Mouse (Mus musculus) liver, embryonic 11.5 days (tissue): ENCODE measurements at regions not wholly inside any gene's neighbourhood (a gene's known extent, or its start where the extent isn't known, plus 50 kb on each side); places are given as distances from the start of the nearest gene placed in this dataset.

Source experiments
- ATAC-seq: fragments of 200-750 bp; cut with Nextera tagmentation; replicated peaks from 2 replicates; pipeline ENCODE4 v1.8.0; 2017; ENCODE audit warnings: moderate number of reproducible peaks, mild to moderate bottlenecking, moderate TSS enrichment, moderate library complexity; ENCODE audit not compliant: low FRiP score
- DNase-seq: peaks from one replicate; pipeline ENCODE4 v3.0.0-alpha.2; 2017; ENCODE audit warnings: low spot score
- H3K27ac ChIP-seq: fragments of 300-500 bp; sonication (generic); 2 replicates; pipeline ENCODE4 v1.5.1; 2014; ENCODE audit warnings: mild to moderate bottlenecking, low read depth, low read length, control low read depth
- H3K27me3 ChIP-seq: fragments of 300-500 bp; sonication (generic); replicated peaks from 2 replicates; pipeline ENCODE4 v1.6.1; 2014; ENCODE audit warnings: low read length, mixed read lengths; ENCODE audit not compliant: control insufficient read depth, insufficient read depth
- H3K36me3 ChIP-seq: fragments of 300-500 bp; sonication (generic); 2 replicates; pipeline ENCODE4 v1.6.1; 2014; ENCODE audit warnings: mild to moderate bottlenecking, low read length, moderate library complexity, mixed read lengths; ENCODE audit not compliant: control insufficient read depth, insufficient read depth
- H3K4me1 ChIP-seq: fragments of 300-500 bp; sonication (generic); replicated peaks from 2 replicates; pipeline ENCODE4 v1.6.1; 2014; ENCODE audit warnings: low read length, mixed read lengths; ENCODE audit not compliant: control insufficient read depth, insufficient read depth
- H3K4me2 ChIP-seq: fragments of 300-500 bp; sonication (generic); 2 replicates; pipeline ENCODE4 v1.6.1; 2014; ENCODE audit warnings: mild to moderate bottlenecking, control low read depth, moderate library complexity
- H3K4me3 ChIP-seq: fragments of 300-500 bp; sonication (generic); 2 replicates; pipeline ENCODE4 v1.5.1; 2014; ENCODE audit warnings: low read depth, low read length, control low read depth
- H3K9ac ChIP-seq: fragments of 300-500 bp; sonication (generic); 2 replicates; pipeline ENCODE4 v1.6.1; 2014; ENCODE audit warnings: low read depth, low read length, control low read depth
- H3K9me3 ChIP-seq: fragments of 300-500 bp; sonication (generic); 2 replicates; pipeline ENCODE4 v1.6.1; 2016; ENCODE audit warnings: low read length, inconsistent platforms, mixed read lengths; ENCODE audit not compliant: control insufficient read depth
- WGBS: fragments of 180-500 bp; shearing (Covaris S2); extraction: QIAGEN DNeasy Blood & Tissue Kit; methylation state at CpG from one replicate; pipeline ENCODE4 v1.1.7; 2014; 5-methylcytosine and 5-hydroxymethylcytosine counted together

DNA sequence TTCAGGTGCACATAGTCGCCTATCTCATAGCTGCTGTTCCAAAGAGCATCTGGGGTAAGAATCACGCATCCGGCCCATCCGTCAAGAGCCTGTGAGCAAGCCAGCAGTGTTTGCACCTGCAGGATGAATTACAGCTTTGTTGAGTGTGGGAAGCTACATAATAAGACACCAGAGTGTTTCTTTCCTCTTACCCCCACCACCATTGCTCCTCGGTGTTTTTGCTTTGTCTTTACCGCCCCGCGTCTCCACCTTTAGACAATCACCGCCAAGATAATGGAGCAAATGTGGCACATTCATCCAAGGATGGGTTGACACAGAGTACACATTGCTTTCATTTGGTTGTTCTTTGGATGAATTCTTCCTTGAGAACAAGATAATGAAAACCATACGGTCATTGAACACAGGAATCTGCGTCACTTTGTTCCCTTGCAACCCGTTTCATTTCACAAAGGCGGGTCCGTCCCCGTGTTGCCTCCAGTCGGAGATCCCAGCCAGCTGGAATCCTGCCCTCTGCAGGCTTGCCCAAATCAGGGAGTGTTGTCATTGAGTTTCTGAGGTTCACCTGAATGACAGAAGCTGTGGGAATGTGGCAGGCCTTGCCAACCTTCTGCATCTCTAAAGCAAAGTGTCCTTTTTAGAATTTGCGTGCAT, 659.4 kb upstream of the Zeb2 start:
- DNase-seq (no peak), ATAC-seq (no peak)
- 87% methylated on average over 17 of the region's 17 CpGs for WGBS

DNA sequence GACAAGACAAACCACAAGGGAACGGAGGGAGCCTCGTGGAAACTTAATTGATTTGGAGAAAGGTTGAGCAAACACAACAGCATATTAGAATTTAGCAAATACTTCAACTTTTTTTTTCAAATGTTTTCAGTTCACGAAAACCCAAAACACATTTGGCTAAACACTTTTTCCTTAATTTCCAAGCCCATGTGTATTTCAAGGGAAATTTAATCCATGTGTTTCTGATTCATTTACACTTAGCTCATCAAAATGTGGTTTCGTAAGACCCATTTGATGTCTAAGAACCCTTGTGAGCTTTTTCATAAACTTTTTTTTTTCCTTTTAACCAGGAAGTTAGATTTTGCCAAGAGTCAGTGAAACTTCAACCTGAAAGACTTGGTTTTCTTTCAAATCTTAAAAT, 658.5 kb upstream of the Zeb2 start:
- ATAC-seq: no peak
- 82% methylated on average over 4 of the region's 4 CpGs for WGBS

More for the DNA sequence above, 659.4 kb upstream of the Zeb2 start:
- no peak overlapping the region for H3K4me2 ChIP-seq
- H3K4me1 ChIP-seq: no peaks in the 10 kb centered on the region
- no peak overlapping the region for H3K4me3 ChIP-seq
- no peak overlapping the region for H3K9ac ChIP-seq
- H3K27ac ChIP-seq: no peak overlapping the region
- H3K9me3 ChIP-seq: no peaks in the 10 kb centered on the region
- no peaks in the 10 kb centered on the region for H3K36me3 ChIP-seq
- H3K27me3 ChIP-seq: no peaks in the 10 kb centered on the region

DNA sequence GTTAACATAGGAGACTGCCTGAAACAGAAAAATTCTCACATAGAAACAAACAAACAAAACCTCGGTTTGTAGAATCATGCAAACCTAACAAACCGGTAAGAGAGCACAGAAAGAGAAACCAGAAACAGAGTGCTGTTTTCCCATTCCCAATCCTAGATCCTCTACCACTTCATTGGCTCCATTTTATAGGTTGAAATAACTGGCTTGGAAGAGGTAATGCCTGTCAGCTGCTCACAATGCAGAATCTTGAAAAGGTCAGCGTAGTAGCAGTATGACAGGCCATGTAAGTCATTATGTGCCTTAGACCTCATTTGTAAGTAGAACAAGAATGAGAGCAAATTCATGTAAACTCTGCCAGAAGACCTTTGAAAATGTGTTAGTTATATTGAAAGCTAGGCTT, 657.2 kb upstream of the Zeb2 start:
- WGBS: 78% methylated on average over 3 of the region's 3 CpGs
- ATAC-seq: no peak

More for the DNA sequence above, 658.5 kb upstream of the Zeb2 start:
- Histone ChIP-seq H3K36me3 (no peaks in the 10 kb centered on the region), H3K4me3 (no peak overlapping the region), H3K9ac (no peak overlapping the region), H3K4me2 (no peak overlapping the region), H3K9me3 (no peaks in the 10 kb centered on the region), H3K27ac (no peak overlapping the region), H3K27me3 (no peaks in the 10 kb centered on the region), H3K4me1 (no peaks in the 10 kb centered on the region)
- no peak for DNase-seq

DNA sequence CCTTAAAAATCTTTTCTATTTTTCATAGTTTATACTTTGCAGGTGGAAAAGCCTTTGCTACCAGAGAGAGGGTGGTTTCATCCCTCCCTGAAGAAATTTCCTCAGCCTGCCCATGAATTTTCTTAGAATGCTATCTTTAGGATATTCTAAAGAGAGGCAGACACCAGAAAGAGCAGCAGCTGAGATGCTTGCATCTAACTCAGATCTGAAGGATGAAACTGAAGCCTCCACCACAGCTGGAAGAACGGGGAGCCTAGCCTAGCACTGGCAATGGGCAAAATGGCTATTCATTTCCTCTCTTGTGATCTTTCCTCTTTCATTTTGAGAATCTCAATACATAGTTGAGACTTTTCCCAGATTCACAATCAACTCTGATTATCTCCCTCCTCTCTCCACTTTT, 640.0 kb upstream of the Zeb2 start:
- Histone ChIP-seq H3K4me3 (no peak overlapping the region), H3K27me3 (no peaks in the 10 kb centered on the region), H3K27ac (no peak overlapping the region), H3K36me3 (no peaks in the 10 kb centered on the region), H3K9ac (no peak overlapping the region), H3K4me2 (no peak overlapping the region), H3K9me3 (no peaks in the 10 kb centered on the region), H3K4me1 (no peaks in the 10 kb centered on the region)
- no peak for ATAC-seq
- 65% methylated on average over 1 of the region's 1 CpGs for WGBS
- DNase-seq: no peak

More for the DNA sequence above, 657.2 kb upstream of the Zeb2 start:
- Histone ChIP-seq H3K27ac (no peak overlapping the region), H3K27me3 (no peaks in the 10 kb centered on the region), H3K9me3 (no peaks in the 10 kb centered on the region), H3K4me3 (no peak overlapping the region), H3K4me1 (no peaks in the 10 kb centered on the region), H3K36me3 (no peaks in the 10 kb centered on the region), H3K9ac (no peak overlapping the region), H3K4me2 (no peak overlapping the region)
- DNase-seq: no peak

DNA sequence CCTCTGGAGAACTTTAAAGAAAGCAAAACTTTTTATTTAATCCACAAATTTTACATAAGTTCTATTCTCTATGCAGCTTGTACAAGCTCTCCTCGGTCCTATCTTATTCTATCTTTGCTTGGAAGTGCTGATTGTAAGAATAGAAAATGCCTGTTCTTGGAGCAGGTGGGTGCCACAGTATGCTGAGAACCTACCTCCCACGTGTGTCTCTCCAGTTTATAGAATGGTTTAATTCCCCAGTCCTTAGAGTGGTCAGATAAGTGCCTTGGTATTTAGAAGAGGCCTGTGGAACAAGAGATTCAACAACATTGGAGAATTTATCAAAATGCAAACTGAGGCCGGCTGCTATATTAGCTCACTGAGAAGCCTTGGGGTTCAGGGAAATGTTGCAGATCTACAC, 639.2 kb upstream of the Zeb2 start:
- no peak for ATAC-seq
- H3K4me3 ChIP-seq: no peak overlapping the region
- H3K9ac ChIP-seq: no peak overlapping the region
- no peaks in the 10 kb centered on the region for H3K27me3 ChIP-seq
- no peaks in the 10 kb centered on the region for H3K9me3 ChIP-seq
- no peaks in the 10 kb centered on the region for H3K4me1 ChIP-seq
- no peak for DNase-seq
- WGBS: 70% methylated on average over 3 of the region's 3 CpGs
- no peaks in the 10 kb centered on the region for H3K36me3 ChIP-seq
- no peak overlapping the region for H3K27ac ChIP-seq
- H3K4me2 ChIP-seq: no peak overlapping the region

DNA sequence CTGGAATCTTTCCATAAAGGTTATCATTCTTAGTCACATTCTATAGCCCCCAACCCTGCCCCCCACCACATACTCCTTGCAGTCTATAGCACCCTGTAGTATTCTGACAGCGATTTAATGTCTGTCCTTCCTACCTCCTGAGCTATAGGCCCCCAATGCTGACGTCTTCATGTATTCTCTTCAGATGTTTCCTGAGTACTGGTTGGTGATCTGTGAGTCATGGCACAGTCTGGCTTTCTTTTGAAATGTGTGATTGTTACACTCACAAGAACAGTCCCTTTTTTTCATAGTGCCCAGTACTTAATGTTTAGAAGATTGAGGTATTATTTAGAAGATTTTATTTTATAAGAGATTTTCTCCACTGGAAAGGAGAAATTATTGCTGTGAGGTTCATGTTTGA, 634.6 kb upstream of the Zeb2 start:
- Histone ChIP-seq H3K36me3 (no peaks in the 10 kb centered on the region), H3K27me3 (no peaks in the 10 kb centered on the region), H3K27ac (no peak overlapping the region), H3K4me2 (no peak overlapping the region), H3K4me3 (no peak overlapping the region), H3K9me3 (no peaks in the 10 kb centered on the region), H3K9ac (no peak overlapping the region), H3K4me1 (no peaks in the 10 kb centered on the region)
- ATAC-seq (no peak), DNase-seq (no peak)
- WGBS: 63% methylated on average over 2 of the region's 2 CpGs

DNA sequence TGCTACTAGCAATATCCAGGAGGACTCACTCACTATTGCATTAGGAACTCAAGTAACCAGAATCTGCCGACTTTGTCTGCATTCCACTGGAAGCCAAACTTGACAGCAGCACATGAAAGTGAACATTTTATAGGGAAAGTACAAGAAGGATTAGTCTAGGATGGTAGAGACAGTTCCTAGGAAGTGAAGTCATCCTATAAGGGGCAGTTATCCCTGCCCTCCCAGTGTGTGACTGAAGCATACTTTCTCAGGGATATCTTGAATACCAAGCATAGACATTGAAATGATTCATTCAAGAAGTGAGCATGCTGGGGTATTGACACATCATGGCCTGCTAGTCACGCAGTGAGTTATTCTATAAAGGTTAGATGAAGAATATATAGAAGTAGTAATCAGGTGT, 632.2 kb upstream of the Zeb2 start:
- Histone ChIP-seq H3K9me3 (no peaks in the 10 kb centered on the region), H3K4me1 (no peaks in the 10 kb centered on the region), H3K36me3 (no peaks in the 10 kb centered on the region), H3K4me3 (no peak overlapping the region), H3K27me3 (no peaks in the 10 kb centered on the region), H3K4me2 (no peak overlapping the region), H3K27ac (no peak overlapping the region), H3K9ac (no peak overlapping the region)
- no peak for DNase-seq
- ATAC-seq: no peak
- 81% methylated on average over 2 of the region's 2 CpGs for WGBS

DNA sequence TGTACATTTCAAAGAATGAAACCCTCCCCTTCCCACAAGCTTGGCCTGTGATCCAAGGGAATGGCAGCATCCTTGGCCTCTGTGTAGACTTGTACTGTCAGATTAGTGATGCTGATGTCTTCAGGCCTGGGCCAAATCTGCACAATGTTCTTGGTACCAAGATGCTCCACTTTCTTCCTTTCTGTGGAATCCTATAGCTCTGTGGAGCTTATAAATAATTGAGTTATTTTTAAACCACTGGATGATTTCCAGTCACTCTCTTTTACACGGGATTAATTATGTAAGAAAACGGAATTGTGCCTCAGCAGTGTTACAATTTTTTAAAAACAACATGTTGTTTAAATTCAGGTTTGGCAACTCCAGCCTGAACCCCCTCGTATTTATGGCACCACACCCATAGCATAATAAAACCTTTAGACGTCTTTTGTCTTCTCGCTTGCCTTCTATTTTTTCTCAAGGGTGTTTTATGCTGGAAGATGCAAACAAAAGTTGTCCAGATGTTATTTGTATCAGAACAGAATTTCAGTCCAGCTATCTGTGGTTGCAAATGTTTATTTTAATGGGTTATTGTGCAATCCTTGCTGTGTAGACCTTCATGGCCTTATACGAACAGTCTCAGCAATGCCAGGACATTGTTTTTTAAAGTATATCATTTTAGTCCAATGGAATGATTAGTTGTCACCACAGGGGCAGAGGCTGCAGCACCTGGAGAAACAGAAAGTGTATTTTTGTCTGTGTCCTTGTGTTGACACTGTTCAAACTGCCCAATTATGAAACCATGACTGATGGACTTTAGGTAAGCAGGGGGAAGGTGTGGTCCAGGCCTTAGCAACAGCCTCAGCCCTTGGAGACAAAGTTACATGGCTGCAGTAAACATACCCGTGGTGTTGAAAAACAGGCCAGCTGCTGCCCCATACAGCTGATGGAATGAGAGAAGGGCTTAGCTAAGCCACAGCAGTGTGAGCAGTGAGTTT, 630.4 kb upstream of the Zeb2 start:
- no peaks in the 10 kb centered on the region for H3K4me1 ChIP-seq
- H3K27ac ChIP-seq: no peak overlapping the region
- no peaks in the 10 kb centered on the region for H3K9me3 ChIP-seq
- DNase-seq: no peak
- H3K9ac ChIP-seq: no peak overlapping the region
- ATAC-seq: no peak
- H3K36me3 ChIP-seq: no peaks in the 10 kb centered on the region
- no peak overlapping the region for H3K4me3 ChIP-seq
- 73% methylated on average over 7 of the region's 7 CpGs for WGBS
- no peak overlapping the region for H3K4me2 ChIP-seq
- no peaks in the 10 kb centered on the region for H3K27me3 ChIP-seq

DNA sequence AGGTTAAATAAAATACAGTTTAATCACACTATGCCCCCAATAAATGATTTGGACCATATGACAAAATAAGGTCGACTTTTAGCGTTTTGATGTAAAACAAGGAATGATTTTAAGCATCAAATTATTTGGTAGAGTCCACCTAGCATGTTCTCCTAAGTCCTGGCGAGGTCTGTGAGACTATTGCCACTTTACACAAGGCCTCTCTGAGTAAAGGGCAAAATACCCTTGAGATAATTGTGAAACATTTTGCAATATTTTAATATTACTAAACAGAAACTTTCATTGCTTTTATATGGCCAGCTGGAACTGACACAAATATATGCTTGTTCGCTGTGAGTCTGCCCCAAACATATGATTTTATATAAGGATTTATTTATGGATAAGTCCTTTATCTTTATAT, 629.4 kb upstream of the Zeb2 start:
- ATAC-seq (no peak), DNase-seq (no peak)
- Histone ChIP-seq H3K27me3 (no peaks in the 10 kb centered on the region), H3K9ac (no peak overlapping the region), H3K9me3 (no peaks in the 10 kb centered on the region), H3K4me1 (no peaks in the 10 kb centered on the region), H3K27ac (no peak overlapping the region), H3K36me3 (no peaks in the 10 kb centered on the region), H3K4me2 (no peak overlapping the region), H3K4me3 (no peak overlapping the region)
- 77% methylated on average over 4 of the region's 4 CpGs for WGBS
